Mouse (Mus musculus): ENCODE results near the gene Slc25a48.

- TF ChIP-seq CTCF (conservative IDR thresholded peaks at IDR 0.05; ENCODE audit: low read length) (no peak), NANOG (IDR thresholded peaks at IDR 0.05; ENCODE audit: borderline replicate concordance, low read length) (no peak)
These were observed 30.4 kb downstream of the Slc25a48 start for GRCm38 (mm10) chr13:56468536-56468935.

All from E14TG2a.4 (cell line).